Mouse (Mus musculus) forebrain, postnatal 0 days (tissue): ENCODE data around the gene Ntpcr. TPM values are rescaled to one million over a fixed set of nuclear protein-coding genes. Genes with fewer than 3 reads are reported as not detected.

Source experiments
- ATAC-seq: fragments of 200-750 bp; cut with Nextera tagmentation; 2 replicates; pipeline ENCODE4 v1.8.0; 2017; ENCODE audit warnings: mild to moderate bottlenecking, moderate library complexity
- DNase-seq: peaks from one replicate; pipeline ENCODE4 v3.0.0-alpha.2; 2015
- H3K27ac ChIP-seq: fragments of 300-500 bp; sonication (generic); 2 replicates; pipeline ENCODE4 v1.5.1; 2014; ENCODE audit warnings: low read depth, mild to moderate bottlenecking, antibody characterized with exemption, low read length, moderate library complexity, mixed read lengths
- H3K27me3 ChIP-seq: fragments of 300-500 bp; sonication (generic); 2 replicates; pipeline ENCODE4 v1.6.1; 2014; ENCODE audit warnings: mild to moderate bottlenecking, low read length, mixed read lengths; ENCODE audit not compliant: insufficient read depth
- H3K36me3 ChIP-seq: fragments of 300-500 bp; sonication (generic); 2 replicates; pipeline ENCODE4 v1.6.1; 2014; ENCODE audit warnings: mild to moderate bottlenecking, moderate library complexity; ENCODE audit not compliant: insufficient read depth
- H3K4me1 ChIP-seq: fragments of 300-500 bp; sonication (generic); 2 replicates; pipeline ENCODE4 v1.6.1; 2014; ENCODE audit warnings: antibody characterized with exemption; ENCODE audit not compliant: insufficient read depth
- H3K4me2 ChIP-seq: fragments of 300-500 bp; sonication (generic); 2 replicates; pipeline ENCODE4 v1.6.1; 2014; ENCODE audit warnings: low read depth, mild to moderate bottlenecking, moderate library complexity
- H3K4me3 ChIP-seq: fragments of 300-500 bp; sonication (generic); 2 replicates; pipeline ENCODE4 v1.5.1; 2014; ENCODE audit warnings: low read depth, low read length, mixed read lengths
- H3K9ac ChIP-seq: fragments of 300-500 bp; sonication (generic); 2 replicates; pipeline ENCODE4 v1.6.1; 2014; ENCODE audit warnings: mild to moderate bottlenecking
- H3K9me3 ChIP-seq: fragments of 300-500 bp; sonication (generic); 2 replicates; pipeline ENCODE4 v1.6.1; 2016; ENCODE audit warnings: low read length
- CTCF ChIP-seq: sonication (generic); IDR thresholded peaks from 2 replicates; pipeline ENCODE4 v1.5.1; 2016; ENCODE audit warnings: antibody characterized with exemption, control low read depth, low read depth
- WGBS: fragments of 180-500 bp; shearing (Covaris S2); extraction: QIAGEN DNeasy Blood & Tissue Kit; methylation state at CpG from one replicate; pipeline ENCODE4 v1.1.7; 2014; 5-methylcytosine and 5-hydroxymethylcytosine counted together
- polyA plus RNA-seq: library from polyadenylated mRNA; unstranded; fragments of >200 nt; fragmentation: Nextera tagmentation; extraction: Ambion mirVana; gene quantifications from 2 replicates; pipeline ENCODE4 v1.2.1, GENCODE M21; 2015
- total RNA-seq: library from RNA; depleted of rRNA; stranded (reverse); fragments of >200 nt; gene quantifications from 2 replicates; pipeline ENCODE4 v1.2.3, GENCODE M21; 2014; rRNA removed

Ntpcr gene
- total RNA-seq (26.5 and 34.2 TPM in 2 replicates), polyA plus RNA-seq (34.0 and 38.0 TPM in 2 replicates)

DNA sequence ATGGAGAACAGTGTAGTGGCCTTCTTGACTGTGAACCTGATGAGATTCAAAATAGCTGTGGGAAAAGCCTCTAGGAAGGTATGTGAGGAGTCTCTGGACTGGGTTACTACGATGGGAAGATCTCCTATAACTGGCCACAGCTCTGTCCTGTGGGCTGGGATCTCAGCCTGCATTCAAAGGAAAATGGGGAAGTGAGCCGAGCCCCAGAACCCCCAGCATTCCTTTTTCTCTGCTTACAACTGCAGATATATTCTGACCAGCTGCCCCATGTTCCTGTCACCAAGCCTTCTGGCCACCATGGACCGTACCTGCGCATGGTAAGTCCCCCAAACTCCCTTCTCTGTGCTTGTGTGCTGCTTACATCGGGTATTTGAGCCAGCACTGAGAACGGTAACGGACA lies at the start of gene Ntpcr:
Gene Ntpcr (plus strand): TSS at position 218 of the 400 bp plus-strand sequence.
- no peak within 1 kb of the TSS for H3K27ac ChIP-seq
- no peak within 1 kb of the TSS for H3K4me3 ChIP-seq
- no peak within 1 kb of the TSS for H3K4me2 ChIP-seq
- H3K4me1 ChIP-seq = 0 out of 2 replicates have a peak, but pooled peaks cover 4% of the 10 kb centered on the region
- 84% methylated on average over 7 of the region's 7 CpGs for WGBS
- DNase-seq (no peak), ATAC-seq (no peak)
- H3K36me3 ChIP-seq = no peaks in the 10 kb centered on the region
- no peak for TF ChIP-seq CTCF
- no peak within 1 kb of the TSS for H3K9ac ChIP-seq
- no peaks in the 10 kb centered on the region for H3K9me3 ChIP-seq
- H3K27me3 ChIP-seq = no peaks in the 10 kb centered on the region

DNA sequence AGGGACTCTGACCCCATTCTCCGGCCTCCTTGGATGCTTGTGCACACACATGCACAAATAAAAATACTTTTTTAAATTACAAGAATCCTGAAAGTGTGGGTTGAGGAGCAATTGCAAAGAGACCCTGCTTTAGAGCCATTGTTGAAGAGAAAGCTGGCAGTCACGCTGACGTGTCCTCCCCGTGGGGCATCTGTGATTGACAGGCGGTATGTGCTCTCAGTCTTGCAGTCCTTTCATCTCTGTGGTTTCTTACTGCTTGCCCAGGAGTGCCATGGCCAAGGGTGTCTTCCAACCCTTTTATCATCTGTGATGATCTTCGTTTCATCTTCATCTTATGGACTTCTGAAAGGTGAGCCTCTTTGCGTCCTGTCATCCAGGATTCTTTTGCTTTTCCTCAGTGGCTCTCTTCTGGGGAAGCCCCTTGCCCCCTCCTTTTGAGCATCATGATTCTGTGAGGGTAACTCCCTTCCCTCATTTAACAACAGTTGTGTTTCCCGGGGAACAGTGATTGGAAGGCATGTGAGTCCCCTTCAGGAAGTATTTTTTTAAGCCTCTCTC lies 48.8 kb upstream of the Ntpcr start:
- no peak overlapping the region for H3K27ac ChIP-seq
- no peak overlapping the region for H3K9ac ChIP-seq
- no peaks in the 10 kb centered on the region for H3K36me3 ChIP-seq
- TF ChIP-seq CTCF = no peak
- no peak for ATAC-seq
- WGBS = 36% methylated on average over 8 of the region's 8 CpGs
- H3K4me2 ChIP-seq = no peak overlapping the region
- DNase-seq = no peak
- H3K4me1 ChIP-seq = no peaks in the 10 kb centered on the region
- H3K9me3 ChIP-seq = no peaks in the 10 kb centered on the region
- H3K27me3 ChIP-seq = no peaks in the 10 kb centered on the region
- H3K4me3 ChIP-seq = no peak overlapping the region

GRCm38 (mm10) chr8:125685216-125685760 lies 44.5 kb upstream of the Ntpcr start:
- H3K27ac ChIP-seq = no peak overlapping the region
- no peaks in the 10 kb centered on the region for H3K4me1 ChIP-seq
- WGBS = 77% methylated on average over 6 of the region's 6 CpGs
- no peak overlapping the region for H3K9ac ChIP-seq
- no peak overlapping the region for H3K4me3 ChIP-seq
- no peak for DNase-seq
- no peak overlapping the region for H3K4me2 ChIP-seq
- no peaks in the 10 kb centered on the region for H3K27me3 ChIP-seq
- no peaks in the 10 kb centered on the region for H3K9me3 ChIP-seq
- ATAC-seq = no peak
- TF ChIP-seq CTCF = no peak
- no peaks in the 10 kb centered on the region for H3K36me3 ChIP-seq

- Histone ChIP-seq H3K36me3 (no peaks in the 10 kb centered on the region), H3K9me3 (no peaks in the 10 kb centered on the region), H3K4me2 (no peak overlapping the region), H3K4me1 (no peaks in the 10 kb centered on the region), H3K27ac (no peak overlapping the region), H3K9ac (no peak overlapping the region), H3K4me3 (no peak overlapping the region), H3K27me3 (no peaks in the 10 kb centered on the region)
- 69% methylated on average over 9 of the region's 9 CpGs for WGBS
- no peak for TF ChIP-seq CTCF
- DNase-seq (no peak), ATAC-seq (no peak)
Measured at GRCm38 (mm10) chr8:125686221-125686865, 43.4 kb upstream of the Ntpcr start.

GRCm38 (mm10) chr8:125690166-125690915 lies 39.4 kb upstream of the Ntpcr start:
- Histone ChIP-seq H3K4me3 (no peak overlapping the region), H3K27ac (no peak overlapping the region), H3K27me3 (no peaks in the 10 kb centered on the region), H3K4me2 (no peak overlapping the region), H3K4me1 (no peaks in the 10 kb centered on the region), H3K36me3 (no peaks in the 10 kb centered on the region), H3K9me3 (no peaks in the 10 kb centered on the region), H3K9ac (no peak overlapping the region)
- no peak for TF ChIP-seq CTCF
- ATAC-seq (no peak), DNase-seq (no peak)
- 48% methylated on average over 15 of the region's 15 CpGs for WGBS

- Histone ChIP-seq H3K9ac (no peak overlapping the region), H3K9me3 (no peaks in the 10 kb centered on the region), H3K36me3 (no peaks in the 10 kb centered on the region), H3K4me1 (no peaks in the 10 kb centered on the region), H3K27ac (no peak overlapping the region), H3K4me2 (no peak overlapping the region), H3K4me3 (no peak overlapping the region), H3K27me3 (no peaks in the 10 kb centered on the region)
- TF ChIP-seq CTCF = no peak
- DNase-seq (no peak), ATAC-seq (no peak)
- WGBS = 88% methylated on average over 3 of the region's 3 CpGs
Measured at GRCm38 (mm10) chr8:125690961-125691360, 38.8 kb upstream of the Ntpcr start.

DNA sequence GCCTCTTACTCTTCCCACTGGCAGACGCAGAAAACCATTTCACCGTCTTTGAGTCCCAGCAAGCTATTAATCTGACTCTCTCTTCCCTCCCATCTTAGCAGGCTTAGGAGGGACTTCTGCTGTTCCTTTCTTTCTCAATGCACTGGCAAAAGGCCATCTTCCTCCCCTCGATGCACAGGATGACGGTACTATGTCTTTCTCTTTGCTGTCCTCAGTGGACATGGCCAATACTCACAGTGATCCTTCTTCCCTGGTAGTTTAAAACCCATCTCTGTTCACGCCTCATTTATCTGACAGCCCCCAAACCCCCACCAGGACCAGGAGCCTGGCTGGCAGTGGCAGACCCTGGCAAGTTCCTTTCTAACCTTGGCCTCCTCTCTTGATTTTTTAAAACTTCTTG lies 37.3 kb upstream of the Ntpcr start:
- H3K4me2 ChIP-seq = no peak overlapping the region
- H3K36me3 ChIP-seq = no peaks in the 10 kb centered on the region
- H3K27me3 ChIP-seq = no peaks in the 10 kb centered on the region
- DNase-seq (no peak), ATAC-seq (no peak)
- H3K4me3 ChIP-seq = no peak overlapping the region
- 56% methylated on average over 5 of the region's 5 CpGs for WGBS
- no peak overlapping the region for H3K27ac ChIP-seq
- no peak for TF ChIP-seq CTCF
- no peaks in the 10 kb centered on the region for H3K4me1 ChIP-seq
- no peaks in the 10 kb centered on the region for H3K9me3 ChIP-seq
- H3K9ac ChIP-seq = no peak overlapping the region
